Mouse (Mus musculus) right cerebral cortex, adult 18-20 months (tissue): ENCODE data around the gene Gtf3c5.

Experiments used
- DNase-seq: peaks from one replicate; pipeline ENCODE4 v3.0.0; 2022; ENCODE audit warnings: mixed read lengths

Gene Gtf3c5

DNA sequence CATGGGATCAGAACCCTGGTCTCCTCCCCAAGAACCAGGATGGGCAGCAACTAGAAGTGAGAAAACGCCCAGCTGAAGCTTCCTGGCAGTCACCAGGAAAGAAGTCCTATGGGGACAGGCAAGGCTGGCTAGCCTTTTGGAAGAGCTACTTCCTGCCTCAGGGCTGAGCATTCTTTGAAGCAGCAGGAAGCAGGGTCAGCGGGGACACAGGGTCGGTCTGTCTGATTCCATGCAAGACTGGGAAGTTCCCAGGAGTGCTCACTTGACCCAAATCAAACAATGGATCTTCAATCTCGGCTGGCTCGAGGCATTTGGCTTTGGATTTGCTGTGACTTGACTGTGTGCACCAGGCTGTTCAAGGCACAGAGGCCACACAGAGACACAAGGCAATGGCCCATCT is 17.0 kb downstream of the Gtf3c5 start:
- DNase-seq: no peak

- no peak for DNase-seq
Observed at GRCm38 (mm10) chr2:28564380-28564779, 19.2 kb downstream of the Gtf3c5 start.

DNA sequence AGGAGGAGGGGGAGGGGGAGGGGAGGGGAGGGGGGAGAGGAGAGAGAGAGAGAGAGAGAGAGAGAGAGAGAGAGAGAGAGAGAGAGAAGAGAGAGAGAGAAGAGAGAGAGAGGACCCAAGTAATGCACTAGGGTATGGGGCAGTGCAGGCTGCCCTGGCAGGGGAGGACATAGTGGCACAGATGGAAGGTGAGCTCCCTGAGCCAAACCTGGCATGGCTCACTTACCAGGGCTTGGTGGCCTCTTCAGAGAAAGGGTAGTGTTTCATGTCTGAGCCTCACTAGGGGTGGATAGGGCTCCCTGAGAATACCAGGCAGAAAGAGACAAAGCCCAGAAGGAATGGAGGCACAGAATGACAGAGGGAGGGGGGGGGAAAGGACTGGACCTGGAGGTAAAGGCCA is 19.7 kb downstream of the Gtf3c5 start:
- DNase-seq: no peak

- no peak for DNase-seq
Observed at GRCm38 (mm10) chr2:28563303-28563702, 20.2 kb downstream of the Gtf3c5 start, which contains the start of gene Cel. Cel (minus strand) TSS chr2:28563403.

- no peak for DNase-seq
Observed at GRCm38 (mm10) chr2:28557452-28557851, 26.1 kb downstream of the Gtf3c5 start.

DNA sequence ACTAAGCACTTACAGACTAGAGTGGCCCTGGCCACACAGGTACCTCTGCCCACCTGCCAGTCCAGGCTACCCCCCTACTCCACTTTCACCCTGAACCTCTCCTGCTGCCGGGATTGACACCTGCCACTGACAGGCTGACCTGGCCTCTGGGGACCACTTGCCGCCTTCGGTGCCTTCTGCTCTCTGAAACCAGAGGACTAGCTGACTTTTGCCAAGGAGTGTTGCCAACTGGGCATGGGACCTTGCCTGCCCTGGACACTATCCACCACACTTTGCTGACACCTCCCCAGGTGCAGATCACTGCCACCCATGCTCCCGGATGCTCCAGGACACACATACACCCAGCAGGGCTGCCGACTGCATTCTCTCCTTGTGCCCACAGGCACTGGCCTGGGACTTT is 31.2 kb downstream of the Gtf3c5 start:
- DNase-seq: no peak

DNA sequence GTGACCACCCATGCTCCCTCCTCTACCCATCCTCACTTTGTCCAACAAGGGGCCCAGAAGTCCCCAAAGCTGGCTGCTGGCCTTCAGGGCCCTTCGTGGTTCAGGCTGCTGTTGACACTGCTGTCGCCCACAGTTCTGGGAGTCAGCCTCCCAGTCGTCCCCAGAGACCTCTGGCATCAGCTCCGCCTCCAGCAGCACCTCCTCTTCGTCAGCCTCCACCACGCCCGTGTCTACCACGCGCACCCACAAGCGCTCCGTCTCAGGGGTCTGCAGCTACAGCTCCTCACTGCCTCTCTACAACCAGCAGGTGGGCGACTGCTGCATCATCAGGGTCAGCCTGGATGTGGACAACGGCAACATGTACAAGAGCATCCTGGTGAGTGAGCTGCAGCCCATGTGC is 34.4 kb downstream of the Gtf3c5 start:
- DNase-seq: no peak

DNA sequence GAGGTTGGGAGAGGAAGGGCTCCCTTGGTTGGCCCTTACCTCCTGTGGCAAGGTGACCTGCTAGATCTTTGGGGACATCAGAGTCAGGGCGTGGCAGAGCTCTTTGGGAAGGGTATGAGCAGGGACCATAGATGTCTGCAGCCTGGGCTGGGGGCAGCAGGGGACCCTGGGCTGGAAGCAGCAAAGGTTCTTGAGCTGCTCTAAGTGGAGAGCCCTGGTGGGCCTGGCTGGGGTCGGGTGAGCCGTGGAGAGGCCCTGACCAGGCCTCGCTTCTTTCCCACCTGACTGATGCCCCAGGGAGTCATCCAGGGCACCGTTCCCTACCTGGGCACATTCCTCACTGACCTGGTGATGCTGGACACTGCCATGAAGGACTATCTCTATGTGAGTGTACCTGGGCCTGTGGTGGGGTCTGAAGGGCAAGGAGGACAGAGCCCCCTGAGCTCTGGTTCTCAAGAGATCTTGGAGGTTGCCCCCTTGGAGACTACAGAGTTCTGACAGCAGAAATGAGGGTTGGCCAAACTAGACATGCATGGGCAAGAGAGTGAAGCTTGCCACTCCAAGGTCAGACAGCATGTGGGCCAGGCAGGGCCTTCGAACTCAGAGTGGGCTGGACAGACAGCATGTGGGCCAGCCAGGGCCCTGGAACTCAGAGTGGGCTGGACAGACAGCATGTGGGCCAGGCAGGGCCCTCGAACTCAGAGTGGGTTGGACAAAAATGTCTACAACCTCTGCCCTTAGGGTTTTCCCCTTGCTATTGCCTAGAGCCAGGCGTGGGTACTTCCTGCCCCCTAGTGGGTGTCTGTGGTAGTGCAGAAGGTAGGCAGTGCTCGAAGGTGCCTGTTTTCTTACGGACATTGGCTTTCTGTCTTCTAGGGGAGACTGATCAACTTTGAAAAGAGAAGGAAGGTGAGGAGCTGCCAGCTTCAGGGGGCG is 36.0 kb downstream of the Gtf3c5 start:
- DNase-seq: peak; percentile 80

DNA sequence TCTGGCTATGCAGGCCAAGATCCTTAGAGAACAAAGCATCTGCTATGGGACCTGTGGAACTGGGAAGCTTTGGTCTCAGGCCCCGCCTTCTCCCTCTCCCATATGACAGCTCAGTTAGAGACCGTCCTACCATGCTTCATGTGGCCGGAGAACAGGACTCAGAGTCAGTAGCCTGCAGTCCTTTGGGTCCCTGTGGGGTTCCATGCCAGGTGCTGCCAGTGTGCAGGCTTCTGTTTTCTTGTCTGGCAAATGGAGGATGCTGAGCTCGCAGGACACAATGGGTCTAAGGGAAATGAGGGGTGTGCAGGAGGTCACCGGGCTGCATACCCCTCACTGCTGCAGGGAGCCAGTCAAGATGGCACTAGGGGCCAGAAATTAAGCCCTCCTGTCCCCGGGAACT is 37.0 kb downstream of the Gtf3c5 start:
- no peak for DNase-seq

DNA sequence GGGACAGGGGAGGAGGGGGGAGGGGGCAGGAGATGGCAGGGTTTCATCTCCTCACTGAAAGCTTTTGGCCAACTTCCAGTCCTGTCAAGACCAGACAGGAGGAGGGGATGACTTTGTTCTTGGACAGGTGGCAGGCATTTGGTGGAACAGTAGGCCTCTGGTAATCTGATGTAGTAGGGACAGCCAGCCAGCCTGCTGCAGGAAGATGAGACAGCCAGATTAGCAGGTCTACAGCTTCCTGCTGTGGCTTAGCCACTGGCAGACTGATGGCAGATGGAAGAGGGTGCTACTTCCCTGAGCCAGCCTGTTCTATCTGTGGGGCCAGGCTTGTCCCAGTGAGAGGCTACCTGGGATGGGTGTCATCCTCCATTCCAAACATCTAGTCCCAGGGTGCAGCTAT is 37.6 kb downstream of the Gtf3c5 start:
- DNase-seq: no peak

- DNase-seq: no peak
Observed at GRCm38 (mm10) chr2:28543894-28544293, 39.7 kb downstream of the Gtf3c5 start.

DNA sequence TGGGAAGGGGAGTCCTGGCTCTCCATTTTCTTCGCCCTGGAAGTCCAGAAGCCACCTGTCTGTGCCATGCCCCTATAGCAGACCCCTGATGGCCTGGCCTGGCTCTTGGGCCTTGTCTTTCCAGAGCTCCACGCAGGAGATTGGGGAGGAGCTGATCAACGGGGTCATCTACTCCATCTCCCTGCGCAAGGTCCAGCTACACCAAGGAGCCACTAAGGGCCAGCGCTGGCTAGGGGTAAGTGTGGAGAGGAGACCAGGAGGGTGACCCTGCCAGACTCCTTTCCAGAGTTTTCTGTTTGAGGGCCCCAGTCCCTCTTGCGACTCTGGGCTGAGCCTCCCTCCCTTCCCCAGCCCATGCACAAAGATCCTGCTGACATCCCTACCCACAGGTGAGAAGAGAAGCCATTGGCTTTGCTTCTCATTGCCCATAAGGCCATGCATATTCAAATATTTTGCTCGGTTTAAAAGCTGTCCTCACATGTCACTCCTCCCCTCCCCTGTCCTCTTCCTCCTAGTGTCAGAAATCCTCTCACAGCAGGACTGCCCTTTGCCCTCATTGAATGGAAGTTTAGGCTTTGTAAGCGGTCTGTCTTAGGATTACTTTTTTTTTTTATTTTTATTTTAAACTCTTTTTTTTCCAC is 42.8 kb downstream of the Gtf3c5 start:
- no peak for DNase-seq

DNA sequence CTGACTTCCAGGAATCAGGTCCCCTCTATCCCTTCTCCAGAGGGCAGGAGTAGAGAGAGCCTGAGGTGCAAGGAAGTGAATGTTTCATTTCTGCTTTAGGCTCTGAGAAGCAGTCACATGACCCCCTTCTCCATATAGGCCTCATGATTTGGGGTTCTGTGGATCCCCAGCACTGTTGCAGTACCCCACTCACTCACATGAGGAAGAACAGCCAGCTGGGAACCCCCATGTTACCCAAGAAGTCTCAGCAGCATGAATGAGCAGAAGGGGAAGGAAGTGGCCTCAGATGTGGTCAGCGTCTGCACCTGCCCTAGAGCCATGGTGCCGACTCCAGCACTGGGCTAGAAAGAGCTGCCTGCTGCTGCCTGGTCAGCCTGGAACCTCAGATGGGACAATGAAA is 43.6 kb downstream of the Gtf3c5 start:
- DNase-seq: no peak

DNA sequence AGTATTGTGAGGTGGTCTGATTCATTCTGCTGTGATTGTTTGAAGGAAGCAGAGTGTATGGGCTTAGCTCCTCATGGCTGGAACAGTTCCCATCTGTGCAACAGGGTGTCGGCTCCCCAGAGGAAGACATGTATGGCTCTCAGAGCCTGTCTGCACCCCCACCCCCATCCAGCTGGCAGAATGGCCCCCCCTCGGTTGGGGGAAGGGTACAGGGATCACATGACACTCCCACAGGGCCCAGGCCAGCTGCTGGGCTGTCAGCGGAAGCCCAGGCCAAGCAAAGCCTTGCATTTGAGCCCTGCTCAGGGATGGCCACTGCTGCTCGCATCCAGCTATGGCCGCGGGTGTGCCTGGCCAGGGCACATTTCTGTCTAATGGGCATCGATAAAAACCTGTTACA is 44.3 kb downstream of the Gtf3c5 start:
- peak; percentile 76 for DNase-seq

DNA sequence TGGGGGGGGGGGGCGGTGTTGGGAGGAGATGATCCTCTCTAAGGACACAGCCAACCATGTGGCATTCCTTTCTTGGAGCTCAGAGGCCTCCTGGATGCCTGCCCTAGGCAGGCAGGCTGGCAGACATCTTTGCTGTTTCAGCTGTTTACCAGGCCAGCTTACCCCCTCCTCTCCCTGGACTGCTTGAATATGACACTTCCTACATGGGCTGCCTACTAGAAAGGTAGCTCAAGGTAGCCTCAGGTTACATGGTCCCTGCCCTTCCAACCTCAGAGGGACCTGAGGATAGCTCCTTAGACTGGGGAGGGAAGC is 44.8 kb downstream of the Gtf3c5 start:
- DNase-seq: no peak

DNA sequence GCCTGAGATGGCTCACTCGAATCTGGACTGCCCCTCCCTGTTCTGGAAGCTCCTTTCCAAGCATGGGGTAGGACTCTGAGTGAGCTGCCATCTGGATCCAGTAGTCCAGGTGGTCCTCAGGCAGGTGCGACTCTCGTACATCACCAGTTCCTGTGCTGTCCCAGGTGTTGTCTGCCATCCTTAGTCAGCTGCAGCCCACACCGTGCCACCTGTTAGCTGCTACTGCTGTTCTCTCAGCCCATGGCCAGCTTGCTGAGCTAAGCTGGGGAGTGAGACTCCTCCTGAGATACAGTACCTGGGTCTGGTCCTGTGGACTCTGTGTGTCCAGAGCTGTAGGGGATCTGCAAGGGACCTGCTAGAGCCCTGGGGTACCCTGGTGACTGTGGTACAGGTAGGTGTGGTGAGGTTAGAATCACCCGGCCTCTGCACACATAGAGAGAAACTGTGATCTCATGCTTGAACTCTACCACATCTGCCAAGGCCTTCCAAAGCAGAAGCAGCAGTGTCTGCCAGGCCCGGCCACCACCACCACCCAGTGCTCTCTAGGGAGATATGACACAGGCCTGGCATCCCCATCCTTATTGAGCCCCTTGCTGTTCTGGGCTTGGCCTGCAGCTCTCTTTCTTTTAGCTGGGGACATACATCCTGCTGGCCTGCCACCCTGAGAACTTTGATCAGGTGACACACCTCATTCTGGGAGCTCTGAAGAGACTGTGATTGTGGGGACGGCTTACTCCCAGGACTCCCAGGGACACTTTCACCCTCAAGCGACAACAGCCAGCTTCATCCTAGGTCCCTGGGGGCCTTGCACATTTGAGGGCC is 45.3 kb downstream of the Gtf3c5 start:
- no peak for DNase-seq

DNA sequence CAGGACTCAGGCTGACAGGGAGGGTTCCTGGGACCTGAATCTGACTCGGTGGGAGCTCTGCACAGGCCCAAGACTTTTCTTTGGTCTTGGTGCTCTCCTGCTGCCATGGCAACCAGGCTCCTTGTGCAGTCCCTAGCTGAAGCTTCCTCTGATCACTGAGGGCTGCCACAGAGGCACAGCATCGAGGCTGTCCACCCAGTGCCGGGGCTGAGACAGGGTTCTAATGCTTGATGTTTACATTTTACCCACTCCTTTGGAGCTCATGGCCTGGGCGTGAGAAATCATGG is 46.0 kb downstream of the Gtf3c5 start:
- DNase-seq: no peak

- no peak for DNase-seq
Observed at GRCm38 (mm10) chr2:28536766-28537633, 46.6 kb downstream of the Gtf3c5 start.

DNA sequence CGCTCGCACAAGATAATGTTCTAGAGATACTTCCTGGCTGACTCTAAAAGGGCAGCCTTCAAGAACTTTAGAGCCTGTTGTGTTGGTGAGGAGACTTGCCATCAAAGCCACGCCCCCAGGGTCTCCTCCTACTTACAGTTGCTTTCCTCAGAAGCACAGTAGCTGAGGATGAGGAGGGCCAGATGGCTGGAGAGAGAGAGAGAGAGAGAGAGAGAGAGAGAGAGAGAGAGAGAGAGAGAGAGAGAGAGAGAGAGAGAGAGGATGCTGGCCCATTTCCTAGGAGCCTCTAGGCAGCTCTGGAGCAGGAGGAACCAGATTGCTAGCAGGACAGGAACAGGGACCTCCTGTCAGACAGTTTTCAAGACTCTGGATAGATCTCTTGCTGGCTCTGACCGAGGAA is 47.4 kb downstream of the Gtf3c5 start:
- no peak for DNase-seq

GRCm38 (mm10) chr2:28535650-28536049 is 47.9 kb downstream of the Gtf3c5 start:
- DNase-seq: peak; percentile 73

- no peak for DNase-seq
Observed at GRCm38 (mm10) chr2:28535263-28535540, 48.3 kb downstream of the Gtf3c5 start.

GRCm38 (mm10) chr2:28534436-28535262 is 48.9 kb downstream of the Gtf3c5 start:
- no peak for DNase-seq
